Comparison of ENCODE assay signal across 7 mouse cellular contexts in the genomic region with DNA sequence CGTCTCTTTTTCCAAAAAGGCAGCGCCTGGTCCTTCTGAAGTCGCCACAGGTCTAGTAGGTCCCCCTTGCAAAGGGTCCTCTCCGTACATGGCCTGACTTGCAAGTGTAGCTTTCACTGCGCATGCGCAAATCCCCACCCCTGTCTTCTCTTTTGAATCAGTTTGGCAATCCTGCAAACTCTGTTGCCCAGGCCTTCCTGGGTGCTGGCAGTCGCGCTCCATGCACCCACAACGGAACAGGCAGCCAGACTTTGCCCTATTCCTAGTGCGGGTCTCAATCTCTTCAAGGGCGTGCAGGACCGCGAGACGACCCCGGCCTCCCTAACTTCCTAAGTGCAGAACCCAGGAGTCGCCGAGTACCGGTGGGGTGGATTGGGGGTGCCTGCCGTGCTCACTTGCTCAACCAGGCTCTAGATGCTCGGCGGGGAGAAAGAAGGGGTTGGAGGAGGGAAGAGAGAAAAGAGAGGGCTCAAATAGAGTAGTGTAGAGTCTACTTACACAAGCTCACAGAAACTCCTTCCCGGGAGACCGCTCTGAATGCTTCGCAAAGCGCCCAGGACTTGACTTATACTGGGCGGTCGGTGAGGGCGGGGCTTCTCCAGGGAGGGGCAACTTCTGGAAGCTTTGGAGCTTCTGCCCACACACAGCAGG. TPM values are rescaled to one million over a fixed set of nuclear protein-coding genes. Genes with fewer than 3 reads are reported as not detected.
DNase-seq lines count a peak whose midpoint lies in the region; ATAC-seq and TF ChIP-seq lines count a peak whose summit lies in the region.

A gene (minus strand): TSS at position 580 of the 651 bp plus-strand sequence.

- H3K27ac ChIP-seq in embryonic facial prominence, embryonic 12.5 days, result peak within 1 kb of the TSS; percentile 50; the same call in 1 of the 2 replicates
- no peak within 1 kb of the TSS; the same call in 1 of the 2 replicates for H3K27ac ChIP-seq in kidney, adult 2 months (ENCODE audit: insufficient read depth, low read depth, low read length)
- peak within 1 kb of the TSS; percentile 47; the same call in 1 of the 2 replicates for H3K27ac ChIP-seq in limb, embryonic 12.5 days
- no peak within 1 kb of the TSS for H3K27ac ChIP-seq in midbrain, embryonic 14.5 days (replicated peaks; ENCODE audit: low read depth, low read length)

- no peaks in the 10 kb centered on the region for H3K36me3 ChIP-seq in embryonic facial prominence, embryonic 12.5 days
- no peaks in the 10 kb centered on the region for H3K36me3 ChIP-seq in kidney, adult 2 months (ENCODE audit: control insufficient read depth, insufficient read depth, low read length)
- no peaks in the 10 kb centered on the region for H3K36me3 ChIP-seq in limb, embryonic 12.5 days
- no peaks in the 10 kb centered on the region for H3K36me3 ChIP-seq in midbrain, embryonic 14.5 days (ENCODE audit: control insufficient read depth, insufficient read depth, low read length)

- no peaks in the 10 kb centered on the region; the same call in 1 of the 2 replicates for H3K4me1 ChIP-seq in embryonic facial prominence, embryonic 12.5 days
- peaks cover 9% of the 10 kb centered on the region for H3K4me1 ChIP-seq in kidney, adult 2 months (ENCODE audit: control insufficient read depth, insufficient read depth, low read length)
- peaks cover 17% of the 10 kb centered on the region for H3K4me1 ChIP-seq in limb, embryonic 12.5 days (replicated peaks)
- peaks cover 4% of the 10 kb centered on the region; the same call in 1 of the 2 replicates for H3K4me1 ChIP-seq in midbrain, embryonic 14.5 days (ENCODE audit: control insufficient read depth, insufficient read depth, low read length)

- no peak for TF ChIP-seq POLR2A in kidney, adult 2 months (IDR thresholded peaks at IDR 0.05; ENCODE audit: low read depth, low read length)

- H3K27me3 ChIP-seq in embryonic facial prominence, embryonic 12.5 days, result no peaks in the 10 kb centered on the region
- H3K27me3 ChIP-seq in kidney, adult 2 months (replicated peaks; ENCODE audit: control insufficient read depth, insufficient read depth, low read length), result no peaks in the 10 kb centered on the region
- H3K27me3 ChIP-seq in limb, embryonic 12.5 days, result no peaks in the 10 kb centered on the region
- no peaks in the 10 kb centered on the region for H3K27me3 ChIP-seq in midbrain, embryonic 14.5 days (ENCODE audit: control insufficient read depth, insufficient read depth, low read length)

- peak within 1 kb of the TSS; percentile 63 for H3K9ac ChIP-seq in embryonic facial prominence, embryonic 12.5 days
- H3K9ac ChIP-seq in limb, embryonic 12.5 days (replicated peaks), result peak within 1 kb of the TSS; percentile 61
- H3K9ac ChIP-seq in midbrain, embryonic 14.5 days (replicated peaks; ENCODE audit: low read length), result peak within 1 kb of the TSS; percentile 52; the same call in 1 of the 2 replicates

- peak; percentile 76 for ATAC-seq in embryonic facial prominence, embryonic 12.5 days (ENCODE audit: insufficient number of reproducible peaks, insufficient read depth, low FRiP score, low TSS enrichment)
- peak; percentile 72; the same call in 1 of the 2 replicates for ATAC-seq in limb, embryonic 12.5 days (ENCODE audit: insufficient number of reproducible peaks, insufficient read depth, low FRiP score, low TSS enrichment, low read depth)
- peak; percentile 47 for ATAC-seq in midbrain, embryonic 14.5 days (ENCODE audit: low FRiP score, low TSS enrichment)

- peak within 1 kb of the TSS; percentile 60 for H3K4me3 ChIP-seq in embryonic facial prominence, embryonic 12.5 days
- peak within 1 kb of the TSS; percentile 73 for H3K4me3 ChIP-seq in kidney, adult 2 months (ENCODE audit: insufficient read depth, low read depth, low read length)
- H3K4me3 ChIP-seq in limb, embryonic 12.5 days (replicated peaks), result peak within 1 kb of the TSS; percentile 59
- H3K4me3 ChIP-seq in midbrain, embryonic 14.5 days (replicated peaks; ENCODE audit: low read depth, low read length), result peak within 1 kb of the TSS; percentile 46

- peak; percentile 89 for DNase-seq in adrenal gland, postnatal 10 days
- peak; percentile 87 to 89 for DNase-seq in heart, adult 18-20 months
- DNase-seq in kidney, adult 2 months, result peak; percentile 93
- peak; percentile 88 for DNase-seq in midbrain, embryonic 14.5 days
- peak; percentile 69 to 87 for DNase-seq in spleen, postnatal 10 days (ENCODE audit: low spot score in 2 of 2)

- no peaks in the 10 kb centered on the region for H3K9me3 ChIP-seq in embryonic facial prominence, embryonic 12.5 days
- H3K9me3 ChIP-seq in limb, embryonic 12.5 days, result no peaks in the 10 kb centered on the region
- H3K9me3 ChIP-seq in midbrain, embryonic 14.5 days (ENCODE audit: control insufficient read depth, low read length), result no peaks in the 10 kb centered on the region

- under 1% methylated on average over 28 of the region's 28 CpGs for WGBS in embryonic facial prominence, embryonic 12.5 days
- 1% methylated on average over 28 of the region's 28 CpGs for WGBS in kidney, adult 2 months
- WGBS in limb, embryonic 12.5 days, result under 1% methylated on average over 28 of the region's 28 CpGs
- 2% methylated on average over 28 of the region's 28 CpGs for WGBS in midbrain, embryonic 14.5 days

- no peak for TF ChIP-seq CTCF in kidney, adult 2 months (conservative IDR thresholded peaks at IDR 0.05; ENCODE audit: insufficient read depth, insufficient read length, low read depth, low read length)

- H3K4me2 ChIP-seq in embryonic facial prominence, embryonic 12.5 days (replicated peaks), result peak within 1 kb of the TSS; percentile 72
- peak within 1 kb of the TSS; percentile 66 for H3K4me2 ChIP-seq in limb, embryonic 12.5 days
- peak within 1 kb of the TSS; percentile 82 for H3K4me2 ChIP-seq in midbrain, embryonic 14.5 days (ENCODE audit: low read length)

RNA-seq across cellular contexts. Expression of the gene that starts here (rescaled TPM):
- 10 to 100 TPM; 15.9 to 16.9 TPM for total RNA-seq in adrenal gland, postnatal 10 days (2021)
- polyA plus RNA-seq in embryonic facial prominence, embryonic 12.5 days (2016; fragmentation: Nextera tagmentation; extraction: Ambion mirVana), result 21.3 and 24.2 TPM in 2 replicates
- total RNA-seq in heart, adult 18-20 months (2021), result 1 to 10 TPM; 3.0 to 3.7 TPM
- 2.8 and 3.5 TPM in 2 replicates for polyA plus RNA-seq in kidney, adult 2 months (2012; rRNA removed)
- 23.5 and 24.5 TPM in 2 replicates for polyA plus RNA-seq in limb, embryonic 12.5 days (2016; fragmentation: Nextera tagmentation; extraction: Ambion mirVana)
- polyA plus RNA-seq in midbrain, embryonic 14.5 days (2014; fragmentation: Nextera tagmentation; extraction: Ambion mirVana), result 2.7 and 4.4 TPM in 2 replicates

Comparison
In these comparisons a context has a peak if more than half of its experiments do, and no peak if none do; other contexts are left out.
1. H3K27ac ChIP-seq: peak in embryonic facial prominence, embryonic 12.5 days (single experiment) and limb, embryonic 12.5 days (single experiment); none in kidney, adult 2 months (single experiment) and midbrain, embryonic 14.5 days (single experiment).
2. Peak in every context shown above with its lines, with median percentiles within 50 percentile points of each other: DNase-seq, ATAC-seq, H3K4me2 ChIP-seq, H3K4me3 ChIP-seq and H3K9ac ChIP-seq.